Mouse (Mus musculus) ovary, postnatal 10 days (tissue): Measurements from ENCODE around the gene Ep300.
"Not testable (repeated sequence)": the region's sequence is repeated elsewhere in the genome, so short reads cannot be mapped to it uniquely, and the experiment has no call there.

Source experiments
- DNase-seq: peaks from one replicate; pipeline ENCODE4 v3.0.0; 2022; ENCODE audit warnings: low spot score

Gene Ep300

GRCm38 (mm10) chr15:81700601-81701000 is 115.5 kb downstream of the Ep300 start:
- DNase-seq = no peak

- DNase-seq = not testable (repeated sequence)
Measured at GRCm38 (mm10) chr15:81701350-81701749, 116.2 kb downstream of the Ep300 start.
